Mouse (Mus musculus): Measurements from ENCODE around the gene Stk11ip. TPM values are rescaled to one million over a fixed set of nuclear protein-coding genes. Genes with fewer than 3 reads are reported as not detected.

Gene Stk11ip
- polyA plus RNA-seq, 1 experiment, result 36.2 TPM

DNA sequence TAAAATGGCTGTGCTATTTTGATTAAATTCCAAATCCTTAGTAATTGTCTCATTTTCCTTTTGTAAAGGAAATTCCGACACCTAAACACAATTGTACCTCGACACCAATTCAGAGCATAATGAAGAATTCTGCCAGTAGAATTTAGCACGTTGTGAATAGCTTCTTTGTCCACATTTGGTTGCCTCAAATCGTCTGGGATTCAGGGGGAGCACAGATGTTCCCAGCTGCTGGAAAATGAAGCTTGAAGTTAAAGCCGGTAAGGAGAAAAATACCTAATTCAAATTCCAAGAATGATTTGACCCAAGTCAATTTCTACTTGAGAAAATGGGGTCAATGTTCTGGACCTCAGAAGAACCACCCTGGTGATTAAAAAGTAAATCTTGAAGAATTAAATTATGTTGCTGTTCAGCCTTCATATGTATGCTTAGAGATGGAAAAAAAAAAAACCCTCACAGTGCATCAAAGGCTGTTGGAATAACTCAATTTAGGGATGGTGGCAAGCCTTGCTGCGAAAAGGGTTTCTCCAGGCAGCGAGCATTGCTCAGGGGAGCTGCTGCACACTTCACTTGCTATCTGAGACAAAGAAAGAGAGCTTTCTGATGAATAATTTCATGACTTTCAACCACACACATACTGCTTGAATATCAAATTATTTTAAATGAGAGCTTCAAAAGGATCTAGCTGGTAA is 60.8 kb downstream of the Stk11ip start:
- H3K4me3 ChIP-seq (ENCODE audit: insufficient read depth, low read length), result no peak overlapping the region
- no peak for TF ChIP-seq POLR2A (IDR thresholded peaks at IDR 0.05; ENCODE audit: extremely low read depth, insufficient read depth, low read length)
- TF ChIP-seq CTCF (IDR thresholded peaks at IDR 0.05; ENCODE audit: extremely low read depth, insufficient read depth, low read length), result no peak
- H3K27ac ChIP-seq (ENCODE audit: insufficient read depth, low read length), result no peak overlapping the region
- no peaks in the 10 kb centered on the region for H3K4me1 ChIP-seq (ENCODE audit: control insufficient read depth, insufficient read depth, low read length)

DNA sequence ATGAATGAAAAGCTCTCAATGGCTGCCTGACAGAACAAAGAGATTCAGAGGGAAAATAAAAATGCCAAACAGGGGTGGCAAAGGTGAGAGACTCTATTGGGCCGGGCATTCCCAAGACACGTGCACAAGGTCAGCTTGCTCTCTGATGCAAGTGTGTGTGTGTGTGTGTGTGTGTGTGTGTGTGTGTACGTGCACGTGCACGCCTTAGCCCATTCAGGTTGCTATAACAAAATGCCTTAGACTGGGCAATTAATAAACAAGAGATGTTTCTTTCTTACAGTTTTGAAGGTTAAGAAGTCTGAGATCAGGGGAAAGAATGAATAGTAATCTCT is 61.3 kb downstream of the Stk11ip start:
- Histone ChIP-seq H3K4me3 (ENCODE audit: insufficient read depth, low read length) (no peak overlapping the region), H3K27ac (ENCODE audit: insufficient read depth, low read length) (no peak overlapping the region), H3K4me1 (ENCODE audit: control insufficient read depth, insufficient read depth, low read length) (no peaks in the 10 kb centered on the region)
- no peak for TF ChIP-seq CTCF (IDR thresholded peaks at IDR 0.05; ENCODE audit: extremely low read depth, insufficient read depth, low read length)

DNA sequence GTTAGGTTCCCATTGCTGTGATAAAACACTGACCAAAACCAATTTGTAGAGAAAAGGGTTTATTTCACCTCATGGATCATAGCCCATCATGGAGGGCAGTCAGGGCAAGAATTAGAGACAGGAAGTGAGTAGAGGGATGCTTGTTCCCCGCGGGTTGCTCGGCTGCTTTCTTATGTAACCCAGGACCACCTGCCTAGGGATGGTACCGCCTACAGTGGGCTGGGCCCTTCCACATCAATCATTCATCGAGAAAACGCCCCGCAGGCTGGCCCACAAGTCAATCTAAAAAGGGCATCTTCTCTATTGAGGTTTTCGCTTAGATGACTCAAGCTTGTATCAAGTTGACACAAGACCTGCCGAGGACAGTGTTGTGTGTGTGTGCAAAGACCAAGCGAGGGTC is 61.7 kb downstream of the Stk11ip start:
- Histone ChIP-seq H3K27ac (ENCODE audit: insufficient read depth, low read length) (no peak overlapping the region), H3K4me3 (ENCODE audit: insufficient read depth, low read length) (no peak overlapping the region), H3K4me1 (ENCODE audit: control insufficient read depth, insufficient read depth, low read length) (peaks cover 1% of the 10 kb centered on the region; the same call in 1 of the 2 replicates)
- TF ChIP-seq POLR2A (IDR thresholded peaks at IDR 0.05; ENCODE audit: extremely low read depth, insufficient read depth, low read length), result no peak

DNA sequence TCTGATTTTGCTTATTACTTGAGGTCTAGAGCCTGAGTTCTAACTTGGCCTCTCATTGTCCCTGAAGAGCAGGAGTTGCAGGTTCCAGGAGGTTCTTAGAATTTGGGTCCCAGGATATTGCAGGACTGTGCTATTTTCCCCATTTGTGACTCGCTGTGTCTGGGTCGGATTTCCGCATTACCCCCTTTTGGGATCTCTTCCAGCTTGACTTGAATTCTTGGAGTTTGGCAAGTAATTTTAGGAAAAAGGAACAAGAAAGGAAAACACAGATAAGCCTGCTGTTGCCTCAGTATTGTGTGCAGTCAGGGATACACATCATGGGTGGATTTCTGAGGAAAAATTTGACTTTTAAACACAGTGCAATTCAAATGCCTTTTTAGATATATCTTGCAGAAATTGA is 65.5 kb downstream of the Stk11ip start:
- no peak for TF ChIP-seq POLR2A (IDR thresholded peaks at IDR 0.05; ENCODE audit: extremely low read depth, insufficient read depth, low read length)
- TF ChIP-seq CTCF (IDR thresholded peaks at IDR 0.05; ENCODE audit: extremely low read depth, insufficient read depth, low read length), result no peak
- H3K4me3 ChIP-seq (ENCODE audit: insufficient read depth, low read length), result no peak overlapping the region
- H3K27ac ChIP-seq (ENCODE audit: insufficient read depth, low read length), result 0 out of 2 replicates have a peak overlapping the region, but pooled peaks have one; percentile 38
- H3K4me1 ChIP-seq (ENCODE audit: control insufficient read depth, insufficient read depth, low read length), result peaks cover 5% of the 10 kb centered on the region; the same call in 1 of the 2 replicates

Other genes with a start within 250 kb of the Stk11ip start
- gene Resp18, start 243.1 kb upstream of the Stk11ip start, polyA plus RNA-seq (2012; rRNA removed), result 138 and 162 TPM in 2 replicates
- 73.6 and 74.4 TPM in 2 replicates for gene Dnpep, start 203.5 kb upstream of the Stk11ip start, polyA plus RNA-seq (2012; rRNA removed)
- 3.0 and 3.2 TPM in 2 replicates for gene Des, start 161.2 kb upstream of the Stk11ip start, polyA plus RNA-seq (2012; rRNA removed)
- 164 and 170 TPM in 2 replicates for gene Speg, start 146.2 kb upstream of the Stk11ip start, polyA plus RNA-seq (2012; rRNA removed)
- 103 and 104 TPM in 2 replicates for gene Gmppa, start 85.6 kb upstream of the Stk11ip start, polyA plus RNA-seq (2012; rRNA removed)
- gene Asic4, start 71.1 kb upstream of the Stk11ip start, polyA plus RNA-seq (2012; rRNA removed), result 4.6 and 8.3 TPM in 2 replicates
- gene Chpf, start 42.2 kb upstream of the Stk11ip start, polyA plus RNA-seq (2012; rRNA removed), result 78.0 and 81.6 TPM in 2 replicates
- gene Tmem198, start 42.0 kb upstream of the Stk11ip start, polyA plus RNA-seq (2012; rRNA removed), result 103 and 108 TPM in 2 replicates
- gene Obsl1, start 15.1 kb upstream of the Stk11ip start, polyA plus RNA-seq (2012; rRNA removed), result 32.9 and 34.5 TPM in 2 replicates
- 88.7 and 90.3 TPM in 2 replicates for gene Inha, start 14.5 kb upstream of the Stk11ip start, polyA plus RNA-seq (2012; rRNA removed)
- gene Slc4a3, start 24.7 kb downstream of the Stk11ip start, polyA plus RNA-seq (2012; rRNA removed), result 121 and 131 TPM in 2 replicates

Data from cortical plate, adult 2 months (tissue).